In genomic region chr11:55407133-55407532, GRCm38 (mm10) we compare ENCODE assay signal across 15 mouse cellular contexts. TPM values are rescaled to one million over a fixed set of nuclear protein-coding genes. Genes with fewer than 3 reads are reported as not detected.
DNase-seq lines count a peak whose midpoint lies in the region; ATAC-seq and TF ChIP-seq lines count a peak whose summit lies in the region.
"Had no signal": no experiment of that assay in that cellular context is flagged by ENCODE, and none has a peak within 500 bp of the region (broad histone marks: within the 10 kb centered on the region; RNA-seq: fewer than 3 reads in every experiment).

No protein-coding gene starts in this region.

- 0 out of 2 replicates have a peak, but pooled peaks cover 4% of the 10 kb centered on the region for H3K9me3 ChIP-seq in kidney, embryonic 16.5 days (ENCODE audit: low read length)
- no peaks in the 10 kb centered on the region for H3K9me3 ChIP-seq in stomach, postnatal 0 days (ENCODE audit: control insufficient read depth, low read length)
- H3K9me3 ChIP-seq: hindbrain, embryonic 15.5 days; limb, embryonic 13.5 days; neural tube, embryonic 15.5 days had no signal

- H3K27ac ChIP-seq in heart, adult 2 months: peak overlapping the region; percentile 88
- peak overlapping the region; percentile 92 for H3K27ac ChIP-seq in kidney, embryonic 16.5 days (ENCODE audit: low read length)
- H3K27ac ChIP-seq in stomach, postnatal 0 days (replicated peaks): 0 out of 2 replicates have a peak overlapping the region, but pooled peaks have one; percentile 13
- H3K27ac ChIP-seq: limb, embryonic 13.5 days; neural tube, embryonic 15.5 days had no signal

- TF ChIP-seq CTCF in heart, adult 2 months (IDR thresholded peaks at IDR 0.05): no peak
- no peak for TF ChIP-seq CTCF in stomach, postnatal 0 days (IDR thresholded peaks at IDR 0.05; ENCODE audit: low read depth)

- intact Hi-C loops in heart, adult 2 months (cut with DNase I): no loop called here

- H3K4me3 ChIP-seq in heart, adult 2 months: no peak overlapping the region
- H3K4me3 ChIP-seq in kidney, embryonic 16.5 days (ENCODE audit: low read length): no peak overlapping the region
- no peak overlapping the region for H3K4me3 ChIP-seq in stomach, postnatal 0 days (ENCODE audit: low read depth, low read length)
- H3K4me3 ChIP-seq: hindbrain, embryonic 15.5 days; limb, embryonic 13.5 days; neural tube, embryonic 15.5 days had no signal

- H3K27me3 ChIP-seq in heart, adult 2 months (ENCODE audit: control insufficient read depth, insufficient read depth, low read length): no peaks in the 10 kb centered on the region
- H3K27me3 ChIP-seq in kidney, embryonic 16.5 days (ENCODE audit: insufficient read depth, low read length): no peaks in the 10 kb centered on the region
- no peaks in the 10 kb centered on the region for H3K27me3 ChIP-seq in stomach, postnatal 0 days (ENCODE audit: control insufficient read depth, insufficient read depth, low read length)
- H3K27me3 ChIP-seq: hindbrain, embryonic 15.5 days; limb, embryonic 13.5 days; neural tube, embryonic 15.5 days had no signal

- H3K9ac ChIP-seq in heart, adult 2 months (ENCODE audit: low read depth, low read length): no peak overlapping the region
- H3K9ac ChIP-seq in kidney, embryonic 16.5 days (replicated peaks; ENCODE audit: low read length): no peak overlapping the region
- no peak overlapping the region for H3K9ac ChIP-seq in stomach, postnatal 0 days (ENCODE audit: low read length)
- H3K9ac ChIP-seq: hindbrain, embryonic 15.5 days; limb, embryonic 13.5 days; neural tube, embryonic 15.5 days had no signal

- H3K79me2 ChIP-seq in heart, adult 2 months (replicated peaks; ENCODE audit: control insufficient read depth, insufficient read depth, low read length): 0 out of 2 replicates have a peak, but pooled peaks cover 2% of the 10 kb centered on the region

- TF ChIP-seq EP300 in heart, adult 2 months (IDR thresholded peaks at IDR 0.05; ENCODE audit: insufficient read depth, low read depth, low read length): no peak
- no peak for TF ChIP-seq EP300 in stomach, postnatal 0 days (optimal IDR thresholded peaks at IDR 0.05)

- H3K36me3 ChIP-seq in heart, adult 2 months (ENCODE audit: control insufficient read depth, insufficient read depth, low read length): peaks cover 71% of the 10 kb centered on the region
- H3K36me3 ChIP-seq in kidney, embryonic 16.5 days (ENCODE audit: insufficient read depth, low read length): peaks cover 67% of the 10 kb centered on the region
- peaks cover 44% of the 10 kb centered on the region for H3K36me3 ChIP-seq in stomach, postnatal 0 days (ENCODE audit: control insufficient read depth, insufficient read depth, low read length)
- H3K36me3 ChIP-seq: hindbrain, embryonic 15.5 days had no signal

- DNase-seq in heart, adult 2 months: no peak
- no peak for DNase-seq in heart, adult 9 months (ENCODE audit: low spot score in 2 of 2)
- DNase-seq in kidney, postnatal 10 days: no peak
- DNase-seq in ovary, adult 18-20 months (ENCODE audit: low spot score): peak; percentile 76
- no peak for DNase-seq in ovary, postnatal 14 days (ENCODE audit: low spot score)
- no peak for DNase-seq in stomach, postnatal 0 days (ENCODE audit: low spot score)
- DNase-seq: cerebellum, adult 11 months; kidney, postnatal 4 days; right cerebral cortex, postnatal 14 days; thymus, postnatal 4 days had no signal

- H3K4me2 ChIP-seq in kidney, embryonic 16.5 days (replicated peaks; ENCODE audit: low read depth, low read length): no peak overlapping the region
- no peak overlapping the region for H3K4me2 ChIP-seq in stomach, postnatal 0 days (replicated peaks; ENCODE audit: low read depth)
- H3K4me2 ChIP-seq: hindbrain, embryonic 15.5 days; limb, embryonic 13.5 days; neural tube, embryonic 15.5 days had no signal

- peaks cover 30% of the 10 kb centered on the region for H3K4me1 ChIP-seq in heart, adult 2 months (ENCODE audit: control insufficient read depth, insufficient read depth, low read length)
- H3K4me1 ChIP-seq in kidney, embryonic 16.5 days (ENCODE audit: insufficient read depth, low read length): peaks cover 33% of the 10 kb centered on the region
- no peaks in the 10 kb centered on the region; the same call in 1 of the 2 replicates for H3K4me1 ChIP-seq in stomach, postnatal 0 days (replicated peaks; ENCODE audit: control insufficient read depth, insufficient read depth)
- H3K4me1 ChIP-seq: neural tube, embryonic 15.5 days had no signal

- no peak for ATAC-seq in kidney, embryonic 16.5 days (ENCODE audit: low FRiP score, low TSS enrichment)
- no peak for ATAC-seq in stomach, postnatal 0 days (ENCODE audit: low FRiP score, low TSS enrichment)
- ATAC-seq: forebrain, embryonic 14.5 days had no signal

- 31% methylated on average over 4 of the region's 4 CpGs for WGBS in heart, adult 2 months
- 80% methylated on average over 4 of the region's 4 CpGs for WGBS in kidney, embryonic 16.5 days
- 93% methylated on average over 4 of the region's 4 CpGs for WGBS in stomach, postnatal 0 days

- TF ChIP-seq POLR2A in heart, adult 2 months (IDR thresholded peaks at IDR 0.05; ENCODE audit: insufficient read depth, low read depth, low read length): no peak

RNA-seq across cellular contexts. Expression of gene Sparc, which starts 15.8 kb away (rescaled TPM):
- total RNA-seq in heart, adult 2 months (2021): 100 to 1,000 TPM; 320 to 420 TPM
- polyA plus RNA-seq in heart, adult 2 months (2012; rRNA removed): 666 and 876 TPM in 2 replicates
- 1,474 and 1,572 TPM in 2 replicates for polyA plus RNA-seq in kidney, embryonic 16.5 days (2015; fragmentation: Nextera tagmentation; extraction: Ambion mirVana)
- 1,616 and 1,849 TPM in 2 replicates for polyA plus RNA-seq in stomach, postnatal 0 days (2015; fragmentation: Nextera tagmentation; extraction: Ambion mirVana)

RNA-seq across cellular contexts. Expression of gene Atox1, which starts 53.9 kb away (rescaled TPM):
- total RNA-seq in heart, adult 2 months (2021): 100 to 1,000 TPM in 1 of 2 experiments, 10 to 100 TPM in 1; 98.6 to 112 TPM
- polyA plus RNA-seq in heart, adult 2 months (2012; rRNA removed): 155 and 204 TPM in 2 replicates
- polyA plus RNA-seq in kidney, embryonic 16.5 days (2015; fragmentation: Nextera tagmentation; extraction: Ambion mirVana): 376 and 406 TPM in 2 replicates
- 508 and 530 TPM in 2 replicates for polyA plus RNA-seq in stomach, postnatal 0 days (2015; fragmentation: Nextera tagmentation; extraction: Ambion mirVana)

Comparison
In these comparisons a context has a peak if more than half of its experiments do, and no peak if none do; other contexts are left out.
1. H3K27ac ChIP-seq: peak in every context shown above with its lines; median percentile 92 in kidney, embryonic 16.5 days; 88 in heart, adult 2 months; 13 in stomach, postnatal 0 days.